Mouse (Mus musculus) hindbrain, postnatal 0 days (tissue): ENCODE measurements around the gene Psmd3. TPM values are rescaled to one million over a fixed set of nuclear protein-coding genes. Genes with fewer than 3 reads are reported as not detected.

Experiments used
- ATAC-seq: fragments of 200-750 bp; cut with Nextera tagmentation; 2 replicates; pipeline ENCODE4 v1.8.0; 2017; ENCODE audit warnings: mild to moderate bottlenecking, moderate TSS enrichment, moderate library complexity
- DNase-seq: peaks from one replicate; pipeline ENCODE4 v3.0.0-alpha.2; 2015; ENCODE audit warnings: low spot score
- H3K27ac ChIP-seq: fragments of 300-500 bp; sonication (generic); 2 replicates; pipeline ENCODE4 v1.5.1; 2014; ENCODE audit warnings: mild to moderate bottlenecking
- H3K27me3 ChIP-seq: fragments of 300-500 bp; sonication (generic); 2 replicates; pipeline ENCODE4 v1.6.1; 2014; ENCODE audit warnings: low read length, mixed read lengths; ENCODE audit not compliant: insufficient read depth
- H3K36me3 ChIP-seq: fragments of 300-500 bp; sonication (generic); 2 replicates; pipeline ENCODE4 v1.6.1; 2014; ENCODE audit warnings: low read length, mixed read lengths; ENCODE audit not compliant: insufficient read depth
- H3K4me1 ChIP-seq: fragments of 300-500 bp; sonication (generic); 2 replicates; pipeline ENCODE4 v1.6.1; 2014; ENCODE audit warnings: antibody characterized with exemption, low read length, mixed read lengths; ENCODE audit not compliant: insufficient read depth
- H3K4me2 ChIP-seq: fragments of 300-500 bp; sonication (generic); 2 replicates; pipeline ENCODE4 v1.6.1; 2014; ENCODE audit warnings: low read depth, mild to moderate bottlenecking, low read length, moderate library complexity, mixed read lengths
- H3K4me3 ChIP-seq: fragments of 300-500 bp; sonication (generic); 2 replicates; pipeline ENCODE4 v1.5.1; 2014; ENCODE audit warnings: low read length
- H3K9ac ChIP-seq: fragments of 300-500 bp; sonication (generic); replicated peaks from 2 replicates; pipeline ENCODE4 v1.6.1; 2014; ENCODE audit warnings: mild to moderate bottlenecking, low read length, moderate library complexity, mixed read lengths
- H3K9me3 ChIP-seq: fragments of 300-500 bp; sonication (generic); 2 replicates; pipeline ENCODE4 v1.6.1; 2016; ENCODE audit warnings: low read length, mixed read lengths
- CTCF ChIP-seq: IDR thresholded peaks from 2 replicates; pipeline ENCODE4 v1.5.1; 2016; ENCODE audit warnings: antibody characterized with exemption, control low read depth, low read depth
- WGBS: fragments of 180-500 bp; shearing (Covaris S2); extraction: QIAGEN DNeasy Blood & Tissue Kit; methylation state at CpG from one replicate; pipeline ENCODE4 v1.1.7; 2014; 5-methylcytosine and 5-hydroxymethylcytosine counted together
- polyA plus RNA-seq: library from polyadenylated mRNA; unstranded; fragments of >200 nt; fragmentation: Nextera tagmentation; extraction: Ambion mirVana; gene quantifications from 2 replicates; pipeline ENCODE4 v1.2.1, GENCODE M21; 2015
- total RNA-seq: library from RNA; depleted of rRNA; stranded (reverse); fragments of >200 nt; gene quantifications from 2 replicates; pipeline ENCODE4 v1.2.3, GENCODE M21; 2014; rRNA removed

Psmd3 gene
- total and polyA plus RNA-seq, 2 experiments from 2014 or later, result 143 to 190 TPM

DNA sequence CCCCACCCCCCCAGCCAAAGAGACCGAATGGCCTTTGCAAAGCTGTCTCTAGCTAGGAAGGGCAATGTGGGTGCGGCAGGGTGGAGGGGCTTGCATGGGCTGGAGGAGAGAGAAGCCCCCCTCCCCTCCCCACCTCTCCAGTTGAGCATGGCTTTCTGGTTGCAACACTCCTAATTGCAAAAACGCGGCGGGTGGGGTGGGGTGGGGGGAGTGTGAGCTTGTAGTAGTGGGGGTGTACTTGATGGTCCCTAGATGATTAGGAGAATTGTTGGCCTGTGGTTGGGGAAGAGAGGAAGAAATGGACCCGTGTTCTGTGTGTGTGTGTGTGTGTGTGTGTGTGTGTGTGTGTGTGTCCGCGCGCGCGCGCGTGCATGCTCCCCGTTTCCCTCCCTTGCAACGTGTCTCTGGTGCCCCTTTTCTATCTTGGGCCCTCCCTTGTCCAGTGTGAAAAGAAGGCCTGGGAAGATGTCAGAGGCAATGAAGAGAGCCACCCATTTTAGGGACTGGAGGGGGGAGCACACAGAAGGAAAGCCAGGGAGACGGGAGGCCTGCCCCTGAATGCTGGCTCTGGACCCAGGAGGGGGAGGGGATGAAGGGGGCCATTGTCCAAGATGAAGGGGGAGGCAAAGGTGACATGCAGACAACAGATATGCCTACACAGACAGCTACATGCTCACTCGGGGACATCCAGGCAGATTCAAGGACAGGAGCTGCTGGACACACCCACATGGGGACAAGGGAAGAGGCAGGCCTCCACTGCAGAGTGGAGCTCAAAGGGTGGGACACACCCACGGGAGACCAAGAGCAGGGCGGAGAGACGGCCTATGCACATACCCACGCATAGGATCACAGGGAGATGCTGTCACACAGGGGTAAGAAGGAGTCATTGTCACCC lies 60.3 kb downstream of the Psmd3 start:
- DNase-seq, result peak; percentile 64
- H3K4me2 ChIP-seq, result peak overlapping the region; percentile 61
- WGBS, result under 1% methylated on average over 20 of the region's 21 CpGs
- no peaks in the 10 kb centered on the region for H3K36me3 ChIP-seq
- TF ChIP-seq CTCF, result no peak
- H3K9ac ChIP-seq, result peak overlapping the region; percentile 100
- no peaks in the 10 kb centered on the region for H3K9me3 ChIP-seq
- H3K27ac ChIP-seq, result peak overlapping the region; percentile 100
- no peaks in the 10 kb centered on the region for H3K27me3 ChIP-seq
- peak overlapping the region; percentile 99 for H3K4me3 ChIP-seq
- ATAC-seq, result peak; percentile 18; the same call in 1 of the 2 replicates
- peaks cover 69% of the 10 kb centered on the region for H3K4me1 ChIP-seq

DNA sequence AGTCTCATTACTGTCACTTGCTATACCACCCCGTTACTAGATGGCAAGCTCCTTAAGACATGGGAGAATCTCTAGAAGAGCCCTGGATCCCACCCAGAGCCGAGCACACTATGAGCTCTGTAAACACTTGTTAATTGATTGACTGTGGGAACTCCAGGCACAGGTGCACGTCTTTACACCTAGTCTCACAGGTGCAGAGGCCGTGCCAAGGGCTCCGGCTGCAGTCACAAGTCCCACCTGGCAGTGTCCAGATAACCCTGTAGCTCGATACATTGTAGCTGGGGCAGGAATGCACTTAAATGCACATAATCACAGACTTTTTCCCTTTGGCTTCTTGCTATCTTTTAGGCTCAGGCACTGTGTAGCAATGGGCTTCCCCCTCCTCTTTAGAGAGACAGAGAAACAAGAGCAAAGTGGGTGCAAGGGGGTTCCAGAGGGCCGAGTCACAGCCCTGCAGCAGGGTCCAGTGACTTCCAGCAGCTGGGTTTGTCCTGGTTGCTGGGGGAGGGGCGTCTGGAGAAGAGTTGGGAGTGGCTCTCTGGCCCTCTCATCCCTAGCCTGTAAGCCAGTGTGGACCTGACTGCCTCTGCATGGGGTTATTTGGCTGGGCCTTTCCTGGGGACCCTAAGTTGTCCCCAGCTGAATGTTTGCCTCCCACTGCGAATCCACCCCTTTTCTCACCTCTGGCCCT lies 61.4 kb downstream of the Psmd3 start:
- H3K4me2 ChIP-seq, result peak overlapping the region; percentile 61
- no peaks in the 10 kb centered on the region for H3K9me3 ChIP-seq
- no peak for TF ChIP-seq CTCF
- peaks cover 71% of the 10 kb centered on the region for H3K4me1 ChIP-seq
- peak; percentile 48; the same call in 1 of the 2 replicates for ATAC-seq
- H3K27ac ChIP-seq, result peak overlapping the region; percentile 100
- H3K27me3 ChIP-seq, result no peaks in the 10 kb centered on the region
- H3K36me3 ChIP-seq, result no peaks in the 10 kb centered on the region
- peak; percentile 79 for DNase-seq
- H3K4me3 ChIP-seq, result peak overlapping the region; percentile 99
- WGBS, result 4% methylated on average over 9 of the region's 9 CpGs
- peak overlapping the region; percentile 100 for H3K9ac ChIP-seq

DNA sequence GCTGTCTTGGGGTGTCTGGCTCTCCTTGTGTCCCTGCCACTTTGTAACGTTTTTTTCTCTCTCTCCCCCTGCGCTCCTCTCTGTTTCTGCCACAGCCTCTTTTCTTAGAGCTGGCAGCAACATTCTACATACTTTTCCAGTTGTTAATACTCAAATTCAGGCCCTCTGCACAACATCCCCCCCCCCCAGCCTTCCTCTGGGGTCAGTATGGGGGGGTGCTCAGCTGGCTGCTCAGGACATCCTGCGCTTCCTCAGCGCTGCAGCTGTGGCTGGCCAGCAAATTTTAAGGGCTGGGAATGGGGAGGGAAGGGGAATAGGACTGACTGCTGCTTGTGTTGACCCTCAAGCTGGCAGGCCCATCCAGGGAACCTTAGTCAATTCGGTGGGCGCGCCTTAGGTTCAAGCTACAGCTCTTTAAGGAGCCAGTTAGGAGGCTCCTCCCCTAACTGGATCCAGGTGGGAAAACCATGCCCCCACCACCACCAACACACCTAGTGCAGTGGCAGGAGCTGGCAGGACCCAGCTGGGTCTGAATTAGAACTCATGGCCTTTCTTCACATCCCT lies 62.2 kb downstream of the Psmd3 start:
- peak overlapping the region; percentile 61 for H3K4me2 ChIP-seq
- DNase-seq, result no peak
- peaks cover 72% of the 10 kb centered on the region for H3K4me1 ChIP-seq
- peak overlapping the region; percentile 100 for H3K27ac ChIP-seq
- no peaks in the 10 kb centered on the region for H3K27me3 ChIP-seq
- WGBS, result 25% methylated on average over 7 of the region's 7 CpGs
- peak overlapping the region; percentile 100 for H3K9ac ChIP-seq
- no peak for TF ChIP-seq CTCF
- no peaks in the 10 kb centered on the region for H3K36me3 ChIP-seq
- peak overlapping the region; percentile 99 for H3K4me3 ChIP-seq
- no peaks in the 10 kb centered on the region for H3K9me3 ChIP-seq
- ATAC-seq, result no peak

Other genes with a start within 250 kb of the Psmd3 start
- 70.0 and 73.9 TPM in 2 replicates for gene Mien1, start 243.6 kb upstream of the Psmd3 start, total RNA-seq
- gene Mien1, start 243.6 kb upstream of the Psmd3 start, polyA plus RNA-seq, result 259 and 264 TPM in 2 replicates
- 1.5 and 2.7 TPM in 2 replicates for gene Grb7, start 236.2 kb upstream of the Psmd3 start, total RNA-seq
- 1.7 and 2.0 TPM in 2 replicates for gene Grb7, start 236.2 kb upstream of the Psmd3 start, polyA plus RNA-seq
- gene Ikzf3, start 136.5 kb upstream of the Psmd3 start, total RNA-seq, result not detected in 2 replicates
- 0.18 and 0.20 TPM in 2 replicates for gene Ikzf3, start 136.5 kb upstream of the Psmd3 start, polyA plus RNA-seq
- not detected in 2 replicates for gene Zpbp2, start 131.5 kb upstream of the Psmd3 start, total RNA-seq
- gene Zpbp2, start 131.5 kb upstream of the Psmd3 start, polyA plus RNA-seq, result 0.42 and 0.45 TPM in 2 replicates
- gene Ormdl3, start 95.2 kb upstream of the Psmd3 start, total RNA-seq, result 103 and 112 TPM in 2 replicates
- 98.8 and 100 TPM in 2 replicates for gene Ormdl3, start 95.2 kb upstream of the Psmd3 start, polyA plus RNA-seq
- gene Lrrc3c, start 84.3 kb upstream of the Psmd3 start, total RNA-seq, result not detected in 2 replicates
- not detected in 2 replicates for gene Lrrc3c, start 84.3 kb upstream of the Psmd3 start, polyA plus RNA-seq
- gene Gm12355, start 56.9 kb upstream of the Psmd3 start, total RNA-seq, result 0.21 TPM in 1 of 2 replicates, not detected in the other
- gene Gm12355, start 56.9 kb upstream of the Psmd3 start, polyA plus RNA-seq, result 0.25 and 0.33 TPM in 2 replicates
- 0.68 TPM in 1 of 2 replicates, not detected in the other for gene Gsdma3, start 56.2 kb upstream of the Psmd3 start, total RNA-seq
- not detected in 2 replicates for gene Gsdma3, start 56.2 kb upstream of the Psmd3 start, polyA plus RNA-seq
- not detected in 2 replicates for gene Gsdma2, start 35.8 kb upstream of the Psmd3 start, total RNA-seq
- not detected in 2 replicates for gene Gsdma2, start 35.8 kb upstream of the Psmd3 start, polyA plus RNA-seq
- gene Gsdma, start 18.2 kb upstream of the Psmd3 start, total RNA-seq, result not detected in 2 replicates
- 0.14 and 0.16 TPM in 2 replicates for gene Gsdma, start 18.2 kb upstream of the Psmd3 start, polyA plus RNA-seq
- not detected in 2 replicates for gene Csf3, start 18.7 kb downstream of the Psmd3 start, total RNA-seq
- gene Csf3, start 18.7 kb downstream of the Psmd3 start, polyA plus RNA-seq, result not detected in 2 replicates
- gene Med24, start 46.9 kb downstream of the Psmd3 start, total RNA-seq, result 63.2 and 88.6 TPM in 2 replicates
- gene Med24, start 46.9 kb downstream of the Psmd3 start, polyA plus RNA-seq, result 47.1 and 48.3 TPM in 2 replicates
- gene Thra, start 58.1 kb downstream of the Psmd3 start, total RNA-seq, result 725 and 812 TPM in 2 replicates
- 160 TPM in 2 replicates for gene Thra, start 58.1 kb downstream of the Psmd3 start, polyA plus RNA-seq
- 7.5 and 8.6 TPM in 2 replicates for gene Nr1d1, start 92.8 kb downstream of the Psmd3 start, total RNA-seq
- 10.2 and 13.5 TPM in 2 replicates for gene Nr1d1, start 92.8 kb downstream of the Psmd3 start, polyA plus RNA-seq
- 77.7 and 94.3 TPM in 2 replicates for gene Msl1, start 113.0 kb downstream of the Psmd3 start, total RNA-seq
- 25.0 and 25.4 TPM in 2 replicates for gene Msl1, start 113.0 kb downstream of the Psmd3 start, polyA plus RNA-seq
- 24.4 and 74.0 TPM in 2 replicates for gene Casc3, start 122.4 kb downstream of the Psmd3 start, total RNA-seq
- gene Casc3, start 122.4 kb downstream of the Psmd3 start, polyA plus RNA-seq, result 35.4 and 35.7 TPM in 2 replicates
- gene Rapgefl1, start 154.2 kb downstream of the Psmd3 start, total RNA-seq, result 29.5 and 44.1 TPM in 2 replicates
- 11.0 TPM in 2 replicates for gene Rapgefl1, start 154.2 kb downstream of the Psmd3 start, polyA plus RNA-seq
- gene Wipf2, start 181.1 kb downstream of the Psmd3 start, total RNA-seq, result 8.1 and 10.4 TPM in 2 replicates
- gene Wipf2, start 181.1 kb downstream of the Psmd3 start, polyA plus RNA-seq, result 3.5 and 3.7 TPM in 2 replicates
- 2.5 and 4.6 TPM in 2 replicates for gene Cdc6, start 225.2 kb downstream of the Psmd3 start, total RNA-seq
- 3.0 and 3.4 TPM in 2 replicates for gene Cdc6, start 225.2 kb downstream of the Psmd3 start, polyA plus RNA-seq
- gene Rara, start 245.3 kb downstream of the Psmd3 start, total RNA-seq, result 16.9 and 19.2 TPM in 2 replicates
- gene Rara, start 245.3 kb downstream of the Psmd3 start, polyA plus RNA-seq, result 8.1 and 9.5 TPM in 2 replicates